Mouse (Mus musculus) thymus, adult 2 months (tissue): ENCODE results near the gene Esr2. TPM values are rescaled to one million over a fixed set of nuclear protein-coding genes. Genes with fewer than 3 reads are reported as not detected.
A peak's percentile ranks its signal among the peaks of the same experiment; 100 is the strongest.

Experiments used
- DNase-seq: peaks from one replicate; pipeline ENCODE4 v3.0.0; 2021
- H3K27ac ChIP-seq: fragments of 200-500 bp; 2 replicates; pipeline ENCODE4 v1.5.1; 2012; ENCODE audit warnings: low read length, control low read depth; ENCODE audit not compliant: control insufficient read depth, insufficient read depth
- H3K27me3 ChIP-seq: fragments of 200-500 bp; 2 replicates; pipeline ENCODE4 v1.6.1; 2012; ENCODE audit warnings: mild to moderate bottlenecking, low read length, moderate library complexity, mixed read lengths; ENCODE audit not compliant: control insufficient read depth, insufficient read depth
- H3K36me3 ChIP-seq: fragments of 200-500 bp; 2 replicates; pipeline ENCODE4 v1.6.1; 2012; ENCODE audit warnings: mild to moderate bottlenecking, low read length, moderate library complexity; ENCODE audit not compliant: control insufficient read depth, insufficient read depth
- H3K4me1 ChIP-seq: fragments of 200-500 bp; replicated peaks from 2 replicates; pipeline ENCODE4 v1.6.1; 2012; ENCODE audit warnings: low read length; ENCODE audit not compliant: control insufficient read depth, insufficient read depth
- H3K4me3 ChIP-seq: fragments of 200-500 bp; 2 replicates; pipeline ENCODE4 v1.5.1; 2012; ENCODE audit warnings: mild to moderate bottlenecking, low read length, control low read depth, moderate library complexity; ENCODE audit not compliant: control insufficient read depth, insufficient read depth
- CTCF ChIP-seq: fragments of 200-500 bp; IDR thresholded peaks from 2 replicates; pipeline ENCODE4 v1.5.1; 2012; ENCODE audit warnings: mild to moderate bottlenecking, control low read depth, low read length, moderate library complexity, borderline replicate concordance; ENCODE audit not compliant: control insufficient read depth, poor library complexity, insufficient read depth; ENCODE audit errors: extremely low read depth
- POLR2A ChIP-seq: fragments of 200-500 bp; IDR thresholded peaks from 2 replicates; pipeline ENCODE4 v1.6.1; 2012; ENCODE audit warnings: mild to moderate bottlenecking, low read length, control low read depth, moderate library complexity; ENCODE audit not compliant: control insufficient read depth, poor library complexity, insufficient read depth; ENCODE audit errors: extremely low read depth
- WGBS: fragments of 180-500 bp; shearing (Covaris S2); methylation state at CpG from one replicate; pipeline ENCODE4 v1.1.7; 2018; 5-methylcytosine and 5-hydroxymethylcytosine counted together
- polyA plus RNA-seq: library from polyadenylated mRNA; depleted of rRNA; stranded (reverse); fragments of >200 nt; gene quantifications from 2 replicates; pipeline ENCODE4 v1.2.3, GENCODE M21; 2012

The Esr2 gene
- polyA plus RNA-seq, 1 experiment, result 0.38 TPM

DNA sequence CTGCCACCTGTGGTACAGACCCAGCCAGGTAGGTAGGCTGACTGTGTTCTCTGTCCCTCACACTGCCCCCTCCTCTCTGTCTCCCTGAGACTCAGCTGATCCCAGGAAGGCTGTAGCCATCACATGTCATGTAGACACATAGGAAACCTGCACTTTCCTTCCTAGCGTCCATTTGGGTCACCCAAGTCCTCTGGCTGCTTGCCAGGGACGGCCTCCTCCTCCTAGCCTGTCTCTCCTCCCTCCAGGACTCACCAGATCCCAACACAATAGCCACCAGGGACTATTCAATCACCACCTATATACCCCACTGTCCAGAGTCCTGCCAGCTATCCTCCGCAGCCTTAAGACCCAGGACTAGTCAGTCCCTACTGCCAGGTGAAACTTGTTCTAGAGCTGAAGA lies 66.0 kb downstream of the Esr2 start:
- H3K27ac ChIP-seq, result no peak overlapping the region
- H3K27me3 ChIP-seq, result no peaks in the 10 kb centered on the region
- no peak overlapping the region for H3K4me3 ChIP-seq
- TF ChIP-seq CTCF (no peak), POLR2A (no peak)
- no peaks in the 10 kb centered on the region for H3K36me3 ChIP-seq
- DNase-seq, result no peak
- H3K4me1 ChIP-seq, result no peaks in the 10 kb centered on the region
- 94% methylated on average over 3 of the region's 3 CpGs for WGBS

DNA sequence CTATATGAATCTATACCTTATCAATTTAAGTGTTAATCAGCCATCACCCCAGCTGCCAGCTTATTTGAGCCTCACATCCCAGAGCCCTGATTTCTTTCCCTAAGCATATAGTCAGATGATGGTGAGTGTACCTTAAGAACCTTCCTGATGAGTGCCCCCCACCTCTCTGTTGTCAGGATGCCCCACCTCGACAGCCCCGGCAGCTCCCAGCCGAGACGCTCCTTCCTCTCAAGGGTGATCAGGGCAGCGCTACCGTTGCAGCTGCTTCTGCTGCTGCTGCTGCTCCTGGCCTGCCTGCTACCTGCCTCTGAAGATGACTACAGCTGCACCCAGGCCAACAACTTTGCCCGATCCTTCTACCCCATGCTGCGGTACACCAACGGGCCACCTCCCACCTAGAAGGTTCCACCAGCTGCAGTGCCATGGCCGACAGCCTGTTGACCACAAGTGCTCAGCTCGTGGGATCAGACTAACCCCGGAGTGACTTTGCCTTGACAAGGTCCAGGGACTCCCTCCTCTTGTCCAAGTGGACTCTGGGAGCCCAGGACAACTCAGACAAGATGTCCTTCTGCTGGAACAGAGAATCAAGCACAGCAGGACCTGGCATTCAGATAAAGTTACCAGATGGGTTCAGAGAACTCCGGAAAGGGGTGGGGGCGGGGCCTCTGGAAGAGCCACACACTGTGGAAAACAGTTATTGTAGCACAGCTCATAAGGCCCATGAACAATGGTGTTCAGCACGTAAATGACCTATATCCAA lies 67.2 kb downstream of the Esr2 start:
- no peak overlapping the region for H3K27ac ChIP-seq
- H3K36me3 ChIP-seq, result no peaks in the 10 kb centered on the region
- no peak for DNase-seq
- H3K4me3 ChIP-seq, result no peak overlapping the region
- H3K4me1 ChIP-seq, result no peaks in the 10 kb centered on the region
- no peaks in the 10 kb centered on the region for H3K27me3 ChIP-seq
- no peak for TF ChIP-seq CTCF
- TF ChIP-seq POLR2A, result no peak
- 96% methylated on average over 15 of the region's 15 CpGs for WGBS

GRCm38 (mm10) chr12:76104596-76105351 lies 72.3 kb downstream of the Esr2 start:
- WGBS, result 96% methylated on average over 20 of the region's 20 CpGs
- Histone ChIP-seq H3K4me1 (no peaks in the 10 kb centered on the region), H3K27ac (no peak overlapping the region), H3K27me3 (no peaks in the 10 kb centered on the region), H3K36me3 (no peaks in the 10 kb centered on the region), H3K4me3 (no peak overlapping the region)
- TF ChIP-seq CTCF, result no peak
- DNase-seq, result no peak

DNA sequence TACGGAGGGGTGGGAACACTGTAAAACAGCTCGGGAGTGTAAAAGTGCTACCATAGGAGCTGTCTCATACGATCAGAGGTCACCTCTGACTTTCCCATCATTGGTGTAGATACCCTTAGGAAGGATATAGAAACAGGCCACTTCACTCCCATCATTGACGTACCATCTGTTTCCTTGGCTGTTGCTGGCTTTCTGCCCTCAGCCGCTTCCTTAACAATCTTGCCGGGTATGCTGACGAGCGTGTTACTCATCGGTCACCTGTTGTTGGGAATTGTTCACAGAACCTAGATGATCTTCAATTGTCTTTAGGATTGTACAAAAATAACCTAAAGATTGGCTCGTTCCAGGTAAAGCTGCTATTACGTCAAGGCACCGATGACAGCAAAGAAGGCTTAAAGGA lies 74.4 kb downstream of the Esr2 start:
- no peak overlapping the region for H3K27ac ChIP-seq
- H3K4me1 ChIP-seq, result no peaks in the 10 kb centered on the region
- no peaks in the 10 kb centered on the region for H3K27me3 ChIP-seq
- DNase-seq, result no peak
- no peaks in the 10 kb centered on the region for H3K36me3 ChIP-seq
- no peak overlapping the region for H3K4me3 ChIP-seq
- WGBS, result 96% methylated on average over 12 of the region's 12 CpGs
- TF ChIP-seq CTCF (no peak), POLR2A (no peak)

DNA sequence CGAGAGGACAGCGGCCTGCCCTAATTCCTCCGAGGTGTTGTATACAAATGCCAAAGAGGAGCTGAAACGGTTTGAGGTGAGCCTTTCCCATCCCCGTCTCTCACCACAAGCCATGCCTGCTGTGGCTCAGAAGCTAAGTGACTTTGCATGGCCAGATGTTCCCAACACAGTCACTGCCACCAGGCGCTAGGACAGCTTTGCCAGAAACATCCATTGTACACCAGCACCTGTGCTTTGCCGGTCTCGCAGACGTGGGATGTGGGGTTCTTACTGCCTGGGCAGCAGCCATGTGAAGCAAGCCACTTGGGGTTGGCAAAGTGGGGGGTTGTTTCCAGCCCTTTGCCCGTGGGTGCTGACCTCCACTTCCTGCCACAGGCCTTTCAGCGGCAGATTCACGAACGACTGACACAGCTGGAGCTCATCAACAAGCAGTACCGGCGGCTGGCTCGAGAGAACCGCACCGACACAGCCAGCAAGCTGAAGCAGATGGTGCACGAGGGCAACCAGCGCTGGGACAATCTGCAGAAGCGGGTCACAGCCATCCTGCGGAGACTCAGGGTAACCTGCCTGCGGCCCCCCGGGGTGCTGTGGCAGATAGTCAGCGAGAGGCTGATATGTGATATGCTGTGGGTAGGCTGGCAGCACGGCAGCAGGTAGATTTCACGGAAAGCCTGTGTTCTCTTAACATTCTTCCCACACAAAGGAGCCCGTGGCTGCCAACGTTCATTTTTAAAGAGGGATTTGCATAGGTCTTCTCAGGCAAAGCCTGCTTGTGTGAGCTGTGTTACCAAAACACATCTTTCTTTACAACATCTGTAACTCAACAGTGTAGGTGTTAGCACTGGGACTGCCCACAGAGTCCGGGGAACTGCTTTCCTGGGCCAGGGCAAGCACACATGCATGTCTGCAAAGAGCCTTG lies 81.7 kb downstream of the Esr2 start:
- no peak overlapping the region; the same call in 1 of the 2 replicates for H3K27ac ChIP-seq
- H3K27me3 ChIP-seq, result no peaks in the 10 kb centered on the region
- H3K4me1 ChIP-seq, result peaks cover 14% of the 10 kb centered on the region
- H3K36me3 ChIP-seq, result no peaks in the 10 kb centered on the region
- DNase-seq, result peak; percentile 58
- peak overlapping the region; percentile 7 for H3K4me3 ChIP-seq
- 9% methylated on average over 30 of the region's 30 CpGs for WGBS
- TF ChIP-seq CTCF (0 out of 2 replicates have a peak, but pooled peaks have one; percentile 11), POLR2A (no peak)

DNA sequence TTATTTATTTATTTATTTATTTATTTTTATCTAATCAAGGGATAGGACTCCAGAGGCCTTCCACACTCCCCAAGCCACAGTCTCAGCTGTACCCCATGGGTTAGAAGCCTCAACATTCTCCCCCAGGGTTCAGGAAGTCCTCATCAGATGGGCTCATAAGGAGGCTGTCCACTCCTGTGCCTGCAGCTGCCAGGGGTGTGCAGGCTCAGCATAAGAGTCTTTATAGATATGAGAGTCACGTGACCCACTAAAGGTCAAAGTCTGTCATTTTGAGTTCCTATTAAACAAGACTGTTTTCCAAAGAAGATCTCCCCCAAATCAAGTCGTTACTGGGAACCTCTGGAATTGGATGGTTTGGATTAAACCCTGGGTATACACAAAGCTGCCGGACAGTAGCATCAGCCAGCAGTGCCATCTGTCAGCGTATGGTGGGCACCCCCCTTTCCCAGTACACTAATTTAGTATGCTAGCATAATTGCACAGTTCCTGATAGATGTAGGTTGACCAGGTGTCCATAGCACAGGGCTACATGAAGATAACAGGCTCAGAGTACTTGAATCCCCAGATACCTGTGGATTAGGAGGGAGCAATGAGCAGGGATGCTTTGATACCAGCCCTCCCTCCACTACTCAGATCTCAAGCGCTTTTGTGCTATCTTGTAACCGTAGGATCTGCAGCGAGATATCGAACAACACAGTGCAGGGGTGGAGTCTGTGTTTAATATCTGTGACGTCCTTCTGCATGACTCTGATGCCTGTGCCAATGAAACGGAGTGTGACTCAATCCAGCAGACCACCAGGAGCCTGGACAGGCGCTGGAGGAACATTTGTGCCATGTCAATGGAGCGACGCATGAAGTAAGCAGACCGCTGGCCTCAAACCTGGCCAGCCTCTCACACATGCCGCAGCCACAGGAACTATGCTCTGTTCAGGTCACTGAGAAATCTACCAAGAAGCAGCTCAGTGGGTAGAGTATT lies 83.2 kb downstream of the Esr2 start:
- Histone ChIP-seq H3K27me3 (no peaks in the 10 kb centered on the region), H3K27ac (no peak overlapping the region), H3K4me3 (no peak overlapping the region), H3K36me3 (no peaks in the 10 kb centered on the region), H3K4me1 (peaks cover 14% of the 10 kb centered on the region)
- WGBS, result 95% methylated on average over 15 of the region's 15 CpGs
- no peak for DNase-seq
- no peak for TF ChIP-seq POLR2A
- no peak for TF ChIP-seq CTCF
